Mouse (Mus musculus) macrophage (primary cell): Measurements from ENCODE around the gene Nptx2. TPM values are rescaled to one million over a fixed set of nuclear protein-coding genes. Genes with fewer than 3 reads are reported as not detected.

ENCODE experiments used
- H3K27ac ChIP-seq: fragments of 350-480 bp; formaldehyde crosslinking; 2 replicates; pipeline ENCODE4 v1.9.0; 2021
- H3K36me3 ChIP-seq: fragments of 350-480 bp; formaldehyde crosslinking; 2 replicates; pipeline ENCODE4 v1.9.0; 2021; ENCODE audit errors: inconsistent target
- H3K4me3 ChIP-seq: fragments of 350-480 bp; formaldehyde crosslinking; 2 replicates; pipeline ENCODE4 v1.9.0; 2021; ENCODE audit errors: inconsistent target
- H3K79me2 ChIP-seq: fragments of 350-480 bp; formaldehyde crosslinking; 2 replicates; pipeline ENCODE4 v1.9.0; 2021; ENCODE audit errors: inconsistent target
- WGBS: methylation state at CpG from one replicate; pipeline ENCODE4 v1.1.7; 2026; ENCODE audit warnings: inconsistent platforms; ENCODE audit not compliant: missing documents; 5-methylcytosine and 5-hydroxymethylcytosine counted together
- polyA plus RNA-seq: library from polyadenylated mRNA; stranded (reverse); fragments of 250-400 nt; gene quantifications from 3 replicates; pipeline ENCODE4 v1.2.4, GENCODE M21; 2018; ENCODE audit warnings: inconsistent platforms

Nptx2 gene
- polyA plus RNA-seq, 1 experiment from 2014 or later = 0.04 TPM

DNA sequence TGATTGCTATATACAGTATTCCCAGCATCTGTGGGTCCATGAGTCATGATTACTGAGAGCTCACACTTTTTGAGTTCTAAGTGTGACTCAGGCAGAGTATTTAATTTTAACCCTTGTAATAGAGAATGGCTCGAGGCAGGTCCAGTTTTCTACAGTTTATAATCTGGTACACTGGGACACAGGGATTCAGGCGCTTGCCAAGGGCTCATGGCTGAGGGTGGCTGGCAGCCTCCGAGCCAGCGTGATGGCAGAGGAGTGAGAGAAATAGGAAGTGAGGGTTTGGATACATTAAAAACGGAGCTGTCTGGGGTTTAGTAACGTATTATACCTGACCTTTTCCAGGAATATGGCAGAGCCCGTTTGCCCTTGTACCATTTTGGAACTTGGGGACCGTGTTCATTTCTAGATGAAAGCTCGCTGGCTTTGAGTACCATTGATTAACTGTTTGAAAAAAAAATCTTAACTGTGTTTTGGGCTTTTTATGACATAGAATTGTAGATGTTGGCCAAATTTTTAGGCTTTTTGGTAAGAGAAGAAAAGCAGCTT, 1.7 kb downstream of the Nptx2 start:
- 19% methylated on average over 9 of the region's 9 CpGs for WGBS
- no peaks in the 10 kb centered on the region for H3K79me2 ChIP-seq
- H3K36me3 ChIP-seq = no peaks in the 10 kb centered on the region
- H3K27ac ChIP-seq = no peak overlapping the region
- H3K4me3 ChIP-seq = no peak overlapping the region

DNA sequence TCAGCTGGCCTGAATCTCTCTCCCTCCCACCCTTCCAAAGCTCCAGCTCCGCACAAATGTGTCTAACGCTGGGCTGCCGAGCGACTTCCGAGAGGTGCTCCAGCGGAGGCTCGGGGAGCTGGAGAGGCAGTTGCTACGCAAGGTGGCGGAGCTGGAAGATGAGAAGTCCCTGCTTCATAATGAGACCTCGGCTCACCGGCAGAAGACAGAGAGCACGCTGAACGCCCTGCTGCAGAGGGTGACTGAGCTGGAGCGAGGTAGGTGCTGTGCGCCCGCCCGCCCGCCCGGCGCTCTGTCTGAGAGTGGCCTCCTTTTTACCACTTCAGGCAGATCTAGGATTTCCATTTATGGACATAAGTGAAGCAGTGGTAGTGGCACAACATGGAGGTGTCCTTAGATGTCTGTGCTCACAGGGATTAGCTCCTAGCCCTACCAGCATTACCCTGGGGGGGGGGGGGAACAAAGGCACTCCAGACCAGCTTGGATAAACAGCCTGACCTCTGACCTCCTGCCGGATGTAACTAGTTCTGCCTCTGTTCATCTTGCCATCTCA, 2.5 kb downstream of the Nptx2 start:
- Histone ChIP-seq H3K27ac (no peak overlapping the region), H3K4me3 (no peak overlapping the region), H3K36me3 (no peaks in the 10 kb centered on the region), H3K79me2 (no peaks in the 10 kb centered on the region)
- WGBS = 16% methylated on average over 21 of the region's 21 CpGs

DNA sequence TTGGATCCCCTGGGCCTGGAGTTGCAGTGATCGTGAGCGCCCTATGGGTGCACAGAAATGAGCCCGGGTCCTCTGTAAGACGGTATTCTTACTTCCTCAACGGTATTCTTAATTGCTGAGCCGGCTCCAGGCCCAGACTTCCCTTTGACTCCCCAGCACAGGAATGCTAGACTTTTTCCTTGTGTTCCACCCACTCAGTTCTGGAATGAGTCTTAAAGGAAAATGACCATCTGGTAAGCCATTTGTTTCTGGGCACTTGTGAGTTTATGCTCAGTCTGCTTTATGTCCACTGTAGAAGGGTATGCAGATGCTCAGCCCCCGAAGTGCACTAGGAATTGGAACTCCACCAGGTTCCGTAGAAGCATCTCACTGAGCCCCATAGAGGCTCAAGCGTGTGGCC, 4.3 kb downstream of the Nptx2 start:
- 80% methylated on average over 9 of the region's 9 CpGs for WGBS

GRCm38 (mm10) chr5:144550622-144551137, 5.0 kb downstream of the Nptx2 start:
- Histone ChIP-seq H3K79me2 (no peaks in the 10 kb centered on the region), H3K4me3 (no peak overlapping the region), H3K36me3 (no peaks in the 10 kb centered on the region), H3K27ac (no peak overlapping the region)
- 40% methylated on average over 5 of the region's 5 CpGs for WGBS

More for the DNA sequence above, 4.3 kb downstream of the Nptx2 start:
- Histone ChIP-seq H3K27ac (no peak overlapping the region), H3K4me3 (no peak overlapping the region), H3K79me2 (no peaks in the 10 kb centered on the region), H3K36me3 (no peaks in the 10 kb centered on the region)

DNA sequence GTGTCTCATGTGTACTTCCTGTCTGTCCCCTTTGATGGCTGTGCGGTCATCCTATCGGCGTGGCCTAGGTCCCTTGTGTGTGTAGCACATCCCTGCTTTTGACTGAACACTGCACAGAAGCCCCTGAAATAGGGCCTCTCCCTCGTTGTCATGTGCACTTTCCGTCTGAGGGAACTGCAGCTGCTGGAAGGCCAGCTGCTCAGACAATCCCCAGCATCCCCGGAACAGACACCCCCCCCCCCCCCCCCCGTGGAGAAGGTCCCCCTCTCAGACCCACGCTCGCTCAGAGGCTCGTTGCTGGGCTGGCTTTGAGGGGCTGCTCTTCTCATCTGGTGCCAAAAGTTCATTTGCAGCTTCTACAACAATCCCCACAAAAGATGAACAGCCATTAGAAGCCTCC, 11.0 kb downstream of the Nptx2 start:
- H3K27ac ChIP-seq = no peak overlapping the region
- H3K79me2 ChIP-seq = no peaks in the 10 kb centered on the region
- WGBS = 55% methylated on average over 9 of the region's 10 CpGs
- H3K36me3 ChIP-seq = no peaks in the 10 kb centered on the region
- H3K4me3 ChIP-seq = no peak overlapping the region

DNA sequence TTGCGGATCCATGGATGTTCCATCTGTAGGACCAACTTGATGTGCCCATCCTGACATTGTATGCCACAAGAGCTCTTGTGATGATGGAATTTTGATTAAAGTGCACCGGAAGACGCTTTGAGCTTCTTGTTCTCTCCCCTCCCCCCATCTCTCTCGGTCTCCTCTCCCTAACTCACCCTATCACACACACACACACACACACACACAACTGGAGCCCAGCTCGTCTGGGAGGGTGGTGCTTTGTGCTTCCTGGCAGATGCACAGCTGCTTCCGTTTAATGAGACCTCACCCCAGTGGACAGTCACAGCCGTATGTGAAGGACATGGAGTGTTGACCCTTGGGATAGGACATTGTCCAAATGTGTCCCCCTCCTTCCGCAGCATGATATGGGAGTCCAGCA, 11.7 kb downstream of the Nptx2 start:
- WGBS = 74% methylated on average over 7 of the region's 8 CpGs
- H3K4me3 ChIP-seq = no peak overlapping the region
- H3K36me3 ChIP-seq = no peaks in the 10 kb centered on the region
- no peaks in the 10 kb centered on the region for H3K79me2 ChIP-seq
- H3K27ac ChIP-seq = no peak overlapping the region

DNA sequence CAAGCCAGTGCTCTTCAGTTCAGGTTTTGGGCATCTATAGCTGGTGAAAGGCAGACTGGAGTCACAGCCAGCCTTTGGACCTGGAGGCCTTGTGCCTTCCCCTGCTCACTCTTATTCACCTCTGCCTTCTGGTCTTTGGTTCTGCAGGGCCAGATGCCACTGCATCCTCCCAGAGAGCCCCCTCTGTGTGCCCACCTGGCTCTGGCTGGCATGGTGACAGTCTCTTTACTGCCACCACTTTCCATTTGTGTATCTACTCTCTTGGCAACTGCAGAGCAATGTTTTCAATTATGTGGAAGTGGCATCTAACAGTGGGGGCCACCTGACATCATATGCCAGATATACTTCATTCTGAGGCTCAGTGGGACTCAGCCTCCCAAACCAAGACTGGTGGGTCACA, 12.8 kb downstream of the Nptx2 start:
- Histone ChIP-seq H3K36me3 (no peaks in the 10 kb centered on the region), H3K4me3 (no peak overlapping the region), H3K79me2 (no peaks in the 10 kb centered on the region), H3K27ac (no peak overlapping the region)

DNA sequence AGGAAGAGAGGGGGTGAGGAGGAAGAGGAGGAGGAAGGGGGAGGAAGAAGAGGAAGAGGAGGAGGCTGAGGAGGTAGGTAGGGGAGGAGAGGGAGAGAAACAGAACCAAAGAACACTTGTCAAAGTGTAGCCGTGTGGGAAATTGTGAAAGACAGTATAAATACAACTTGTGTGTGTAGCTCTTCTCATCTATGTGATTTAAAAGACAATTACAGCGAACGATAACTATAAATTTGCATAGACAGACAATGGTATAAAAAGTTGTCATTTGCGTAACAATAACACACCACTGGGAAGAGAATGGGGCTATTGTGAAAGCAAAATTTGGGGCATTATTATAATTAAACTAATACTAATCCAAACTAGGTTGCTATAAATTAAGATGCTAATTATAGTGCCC, 20.0 kb downstream of the Nptx2 start:
- no peaks in the 10 kb centered on the region for H3K36me3 ChIP-seq
- no peaks in the 10 kb centered on the region for H3K79me2 ChIP-seq
- H3K27ac ChIP-seq = no peak overlapping the region
- WGBS = 86% methylated on average over 4 of the region's 4 CpGs
- no peak overlapping the region for H3K4me3 ChIP-seq

DNA sequence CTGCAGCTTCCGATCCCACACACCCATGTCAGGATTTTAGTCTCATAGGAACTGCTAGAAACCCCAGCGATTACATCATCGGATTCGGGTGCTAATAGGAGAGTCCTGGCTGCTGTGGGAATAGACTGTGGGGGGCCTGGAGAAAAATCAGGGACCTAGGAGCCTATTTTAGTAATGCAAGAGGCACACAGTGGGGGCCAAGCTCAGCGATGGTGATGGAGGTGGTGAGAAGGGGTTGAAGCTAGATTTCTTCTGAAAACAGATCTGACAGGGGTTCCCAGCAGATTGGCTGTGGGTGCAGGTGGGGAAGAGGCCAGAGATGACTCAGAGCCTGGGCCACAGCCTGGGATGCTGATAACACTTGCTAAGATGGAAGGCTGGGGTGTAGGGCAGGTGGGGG, 39.4 kb downstream of the Nptx2 start:
- Histone ChIP-seq H3K79me2 (no peaks in the 10 kb centered on the region), H3K36me3 (no peaks in the 10 kb centered on the region), H3K4me3 (no peak overlapping the region), H3K27ac (no peak overlapping the region)
- 95% methylated on average over 5 of the region's 5 CpGs for WGBS

GRCm38 (mm10) chr5:144591248-144591880, 45.7 kb downstream of the Nptx2 start:
- Histone ChIP-seq H3K4me3 (no peak overlapping the region), H3K79me2 (no peaks in the 10 kb centered on the region), H3K36me3 (no peaks in the 10 kb centered on the region), H3K27ac (no peak overlapping the region)
- WGBS = 53% methylated on average over 11 of the region's 12 CpGs

- H3K36me3 ChIP-seq = no peaks in the 10 kb centered on the region
- WGBS = 88% methylated on average over 9 of the region's 9 CpGs
Measured at GRCm38 (mm10) chr5:144594796-144595195, 49.1 kb downstream of the Nptx2 start.

More at GRCm38 (mm10) chr5:144594796-144595195, 49.1 kb downstream of the Nptx2 start:
- Histone ChIP-seq H3K27ac (no peak overlapping the region), H3K4me3 (no peak overlapping the region), H3K79me2 (no peaks in the 10 kb centered on the region)

Other genes starting within 250 kb of the Nptx2 start
- gene Baiap2l1, start 187.8 kb upstream of the Nptx2 start, polyA plus RNA-seq = 0.06 to 0.16 TPM (median 0.11 TPM) in 3 replicates
- gene Tmem130, start 215.9 kb downstream of the Nptx2 start, polyA plus RNA-seq = not detected in 3 replicates
- gene Trrap, start 221.8 kb downstream of the Nptx2 start, polyA plus RNA-seq = 29.3 to 43.3 TPM (median 34.3 TPM) in 3 replicates